Mouse (Mus musculus): Measurements from ENCODE around the gene Nhs. TPM values are rescaled to one million over a fixed set of nuclear protein-coding genes. Genes with fewer than 3 reads are reported as not detected.
"Not testable (repeated sequence)": the region's sequence is repeated elsewhere in the genome, so short reads cannot be mapped to it uniquely, and the experiment has no call there.

Gene Nhs
- total RNA-seq, 2 experiments from 2014 or later = 0.28 to 0.52 TPM

DNA sequence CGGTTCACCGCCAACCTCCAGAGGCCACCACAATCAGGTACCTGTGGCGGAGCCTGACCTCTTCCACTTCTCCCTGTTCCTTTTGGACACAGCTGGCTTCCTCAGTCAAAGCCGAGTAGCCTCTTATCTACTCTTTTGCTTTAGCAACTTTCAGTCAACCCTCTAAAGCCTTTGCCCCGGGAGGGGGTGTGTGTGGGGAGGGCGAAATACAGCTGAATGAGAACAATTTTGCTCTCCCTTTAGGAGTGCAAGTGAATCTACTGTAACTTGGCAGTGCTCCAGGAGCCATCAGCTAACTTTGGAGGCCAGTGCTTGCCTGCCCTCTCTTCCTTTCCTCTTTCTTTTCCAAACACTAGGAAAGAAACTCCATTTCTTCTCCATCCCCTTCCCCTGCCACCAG lies 197.8 kb downstream of the Nhs start:
- no peak for DNase-seq
- intact Hi-C loops (cut with DNase I) = no loop called here

DNA sequence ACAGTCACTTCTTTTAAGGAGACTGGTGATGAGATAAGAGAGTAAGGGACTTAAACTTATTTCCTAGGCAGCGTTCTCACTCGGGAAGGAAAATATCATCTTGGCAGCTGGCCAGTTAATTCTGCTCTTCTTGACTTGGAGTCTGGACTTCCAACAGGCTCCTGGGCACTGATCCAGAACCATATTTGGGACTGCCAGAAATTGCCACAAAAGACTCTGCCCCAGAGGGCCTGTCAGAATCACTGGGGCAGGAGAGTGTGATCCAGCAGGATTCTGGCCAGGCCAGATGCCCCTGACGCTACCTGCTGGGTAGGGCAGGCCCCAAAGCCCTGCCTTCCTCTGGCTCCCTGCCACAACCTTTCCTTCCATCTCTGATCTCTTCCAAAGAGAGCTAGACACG lies 198.4 kb downstream of the Nhs start:
- intact Hi-C loops (cut with DNase I) = no loop called here

DNA sequence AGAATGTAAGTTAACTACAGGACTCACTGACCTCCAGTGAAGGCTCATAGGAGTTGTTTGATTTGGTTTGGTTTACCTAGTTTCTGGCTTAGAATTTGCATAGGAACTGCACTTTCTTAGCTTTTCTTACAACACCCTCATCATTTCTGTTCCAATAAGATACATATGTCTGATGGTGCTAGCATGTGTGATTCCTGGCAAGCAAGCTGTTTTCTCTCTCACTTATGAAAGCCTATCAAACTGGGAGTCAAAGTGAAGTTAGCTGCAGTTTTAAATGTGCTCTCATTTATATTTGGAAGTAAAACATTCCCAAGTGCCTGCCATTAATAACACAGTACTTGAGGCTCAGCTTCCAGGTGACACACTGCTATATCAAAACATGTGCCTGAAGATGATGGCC lies 207.2 kb downstream of the Nhs start:
- intact Hi-C loops (cut with DNase I) = no loop called here
- no peak for DNase-seq

More for the DNA sequence above, 198.4 kb downstream of the Nhs start:
- DNase-seq = no peak

DNA sequence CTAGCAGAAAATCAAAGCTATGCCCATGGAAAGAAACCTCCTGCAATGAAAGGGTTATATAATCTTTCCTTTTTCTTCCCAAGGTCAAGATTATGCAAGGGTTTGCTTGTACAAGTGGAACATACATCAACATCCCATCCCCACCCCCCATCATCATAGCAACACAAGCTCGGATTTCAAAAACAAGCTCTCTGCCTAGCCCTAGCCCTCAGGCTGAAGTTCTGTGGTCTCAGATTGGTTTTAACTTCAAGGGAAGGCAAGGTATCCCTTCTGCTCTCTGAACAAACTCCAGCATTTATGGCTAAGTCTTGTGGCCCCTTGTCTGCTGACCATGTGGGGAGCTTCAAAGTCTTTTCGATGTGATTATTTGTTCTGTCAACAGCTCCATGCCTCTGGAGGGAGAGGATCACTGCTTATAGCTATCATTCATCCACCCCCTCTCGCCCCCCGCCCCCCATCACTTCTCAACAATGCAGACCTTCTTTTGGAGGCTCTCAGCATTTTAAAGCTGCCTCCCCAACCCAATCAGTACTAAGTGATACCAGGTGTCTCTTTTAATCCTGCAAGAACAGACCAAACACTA lies 216.3 kb downstream of the Nhs start:
- intact Hi-C loops (cut with DNase I) = no loop called here
- DNase-seq = no peak

DNA sequence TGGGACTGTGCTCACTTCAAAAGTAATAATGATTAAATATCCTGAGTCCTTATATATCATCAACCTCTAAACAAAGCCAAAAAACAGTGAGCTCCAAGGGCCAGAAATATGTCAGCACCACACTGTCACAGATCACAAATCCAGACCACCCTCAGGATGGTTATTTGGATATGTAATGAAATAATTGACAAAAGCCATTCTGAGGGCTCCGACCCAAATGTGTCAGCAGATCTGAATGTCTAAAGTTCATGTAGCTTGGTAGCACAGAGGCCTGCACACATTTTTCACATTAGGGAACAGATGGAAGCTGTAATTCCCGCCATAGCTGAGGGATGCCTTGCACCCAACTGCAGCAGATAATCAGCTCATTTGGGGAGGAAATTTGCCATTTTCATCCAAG lies 218.8 kb downstream of the Nhs start:
- DNase-seq = no peak
- intact Hi-C loops (cut with DNase I) = no loop called here

DNA sequence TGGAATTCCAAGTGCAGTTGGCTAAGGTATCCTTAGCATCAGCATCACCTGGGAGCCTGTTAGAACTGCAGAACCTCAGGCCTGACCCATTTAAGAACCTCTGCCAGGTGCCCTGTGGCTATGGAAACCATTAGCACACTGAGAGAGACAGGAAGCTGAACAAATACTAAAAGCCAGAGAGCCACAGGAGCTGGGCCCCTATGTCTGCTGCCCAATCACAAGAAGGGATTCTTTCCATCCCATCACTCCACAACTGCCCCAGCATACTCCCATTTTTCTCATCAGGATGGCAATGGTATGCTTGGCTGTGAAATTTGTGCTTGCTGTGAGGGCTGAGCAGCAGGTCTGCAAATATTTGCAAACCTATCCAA lies 232.9 kb downstream of the Nhs start:
- intact Hi-C loops (cut with DNase I) = no loop called here
- no peak for DNase-seq

DNA sequence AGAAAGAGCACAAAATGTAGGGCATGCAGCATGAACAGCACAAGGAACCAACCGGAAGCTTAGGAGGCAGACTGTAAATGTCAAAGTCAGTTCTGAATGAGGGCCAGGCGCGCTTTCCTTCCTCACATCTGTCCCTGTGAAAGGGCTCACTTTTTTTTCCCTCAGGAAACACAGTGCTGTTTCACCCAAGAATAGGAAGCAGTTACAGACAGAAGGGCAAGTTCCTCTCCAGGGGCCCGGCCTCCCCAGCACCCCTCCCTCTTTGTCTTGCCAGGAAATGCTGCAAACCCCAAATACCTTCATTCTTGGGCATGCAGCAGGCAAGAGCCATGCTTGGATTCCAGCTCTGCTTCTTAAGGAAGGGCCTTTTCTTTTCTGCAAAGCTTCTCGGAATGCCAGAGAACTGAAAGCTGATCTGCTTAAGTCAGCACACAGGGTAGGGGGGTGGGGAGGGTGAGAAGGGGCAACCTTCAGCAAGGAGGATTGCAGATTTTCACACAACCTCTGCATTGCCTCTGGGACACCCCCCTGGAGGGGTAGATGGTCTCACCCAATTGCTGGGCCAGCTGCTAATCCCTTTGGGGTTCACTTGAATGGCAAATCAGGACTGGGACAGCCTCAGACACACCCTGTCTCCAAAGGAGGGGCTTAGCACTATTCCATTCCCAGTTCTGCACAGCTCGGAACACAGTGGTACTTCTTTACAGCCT lies 233.4 kb downstream of the Nhs start:
- intact Hi-C loops (cut with DNase I) = no loop called here
- DNase-seq = peak in 1 of 2 experiments; percentile 14

DNA sequence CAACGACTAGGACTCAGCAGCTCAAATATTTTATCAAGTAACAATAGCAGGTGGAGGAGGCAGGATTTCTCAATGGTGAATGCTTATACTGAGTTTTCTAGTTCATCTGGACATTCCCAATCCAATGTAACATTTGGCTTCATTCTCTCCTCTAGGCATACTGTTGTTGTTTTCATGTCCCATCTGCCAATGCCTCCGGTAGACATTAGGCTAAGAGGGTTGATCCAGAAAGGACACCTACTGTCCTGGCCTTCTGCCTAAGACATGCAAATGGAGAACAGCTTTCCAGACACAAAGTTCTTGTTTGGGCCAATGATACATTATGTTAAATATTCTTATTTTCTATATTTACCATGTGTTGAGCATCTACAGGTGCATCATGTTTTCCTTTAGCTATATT lies 236.9 kb downstream of the Nhs start:
- no peak for DNase-seq
- intact Hi-C loops (cut with DNase I) = no loop called here

DNA sequence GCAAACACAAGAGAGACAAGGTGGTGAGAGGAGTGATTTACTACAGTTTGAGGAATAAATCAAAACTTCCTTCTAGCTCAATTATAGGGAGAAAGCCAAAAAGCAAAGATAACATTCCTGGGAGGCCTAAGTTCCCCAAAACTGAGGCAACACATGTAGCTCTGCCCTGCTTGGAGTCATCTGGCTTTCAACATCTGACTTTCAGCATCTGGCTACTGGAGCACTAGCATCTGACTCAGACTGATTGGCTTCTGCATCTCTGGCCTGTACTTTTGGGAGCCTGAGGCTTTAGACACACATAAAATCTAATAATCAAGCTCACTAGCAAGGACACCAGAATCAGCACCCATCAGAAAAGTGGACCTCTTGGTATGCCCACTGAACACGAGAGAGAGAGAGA lies 237.9 kb downstream of the Nhs start:
- DNase-seq = no peak
- intact Hi-C loops (cut with DNase I) = no loop called here

DNA sequence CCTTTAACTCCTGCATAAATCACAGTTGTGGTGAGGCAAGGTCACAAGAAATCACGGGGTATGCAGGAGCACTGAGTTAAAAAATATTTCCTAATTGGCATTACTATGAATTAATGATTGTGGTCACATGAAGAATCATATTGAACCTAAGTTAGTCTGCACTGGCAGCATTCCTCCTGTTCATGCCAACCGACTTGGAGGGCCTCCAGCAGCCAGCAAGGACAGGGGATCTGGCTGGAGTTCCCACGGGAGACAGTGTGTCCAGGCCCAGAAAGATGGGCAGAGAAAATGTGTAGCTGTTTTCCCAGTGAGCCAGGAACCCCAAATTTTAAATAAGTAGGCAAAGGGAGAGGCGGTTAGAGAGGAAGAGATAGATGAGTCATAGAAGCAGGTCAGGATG lies 249.6 kb downstream of the Nhs start:
- intact Hi-C loops (cut with DNase I) = no loop called here
- DNase-seq = no peak

DNA sequence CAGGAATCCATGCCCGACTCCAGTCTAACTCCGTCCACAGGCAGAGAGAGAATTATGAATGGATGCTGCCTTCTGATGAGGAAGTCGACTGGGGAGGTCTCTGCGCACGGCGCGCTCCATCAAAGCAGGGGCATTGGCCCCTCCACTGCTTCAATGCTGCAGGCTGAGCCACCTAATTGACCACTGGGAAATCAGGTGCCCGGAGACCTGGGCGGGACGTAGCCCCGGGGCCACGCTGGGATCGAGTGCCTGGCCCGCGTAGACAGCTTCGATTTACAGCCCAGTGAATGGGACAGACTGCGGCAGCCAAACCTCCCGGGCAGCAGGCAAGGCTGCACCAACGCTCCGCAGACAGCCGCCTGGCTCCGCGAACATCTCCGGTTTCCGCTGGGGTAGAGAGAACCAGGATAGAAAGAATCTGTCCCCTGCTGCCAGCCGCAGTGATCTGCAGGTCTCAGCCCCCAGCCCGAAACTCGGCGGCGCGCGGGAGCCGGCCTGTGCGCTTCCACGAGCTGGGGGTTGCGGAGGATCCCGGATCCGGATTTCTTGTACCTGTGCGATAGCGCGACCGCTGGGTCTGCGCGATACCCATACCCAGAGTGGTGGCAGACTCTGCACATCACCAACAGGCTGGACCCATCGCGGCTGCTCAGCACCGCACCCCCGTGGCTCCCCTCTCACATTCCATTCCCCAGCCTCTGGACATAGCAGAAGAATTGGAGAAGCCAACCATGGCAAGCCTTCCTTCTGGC lies 250.7 kb downstream of the Nhs start:
- intact Hi-C loops (cut with DNase I) = no loop called here
- DNase-seq = peak in 1 of 2 experiments; percentile 14

DNA sequence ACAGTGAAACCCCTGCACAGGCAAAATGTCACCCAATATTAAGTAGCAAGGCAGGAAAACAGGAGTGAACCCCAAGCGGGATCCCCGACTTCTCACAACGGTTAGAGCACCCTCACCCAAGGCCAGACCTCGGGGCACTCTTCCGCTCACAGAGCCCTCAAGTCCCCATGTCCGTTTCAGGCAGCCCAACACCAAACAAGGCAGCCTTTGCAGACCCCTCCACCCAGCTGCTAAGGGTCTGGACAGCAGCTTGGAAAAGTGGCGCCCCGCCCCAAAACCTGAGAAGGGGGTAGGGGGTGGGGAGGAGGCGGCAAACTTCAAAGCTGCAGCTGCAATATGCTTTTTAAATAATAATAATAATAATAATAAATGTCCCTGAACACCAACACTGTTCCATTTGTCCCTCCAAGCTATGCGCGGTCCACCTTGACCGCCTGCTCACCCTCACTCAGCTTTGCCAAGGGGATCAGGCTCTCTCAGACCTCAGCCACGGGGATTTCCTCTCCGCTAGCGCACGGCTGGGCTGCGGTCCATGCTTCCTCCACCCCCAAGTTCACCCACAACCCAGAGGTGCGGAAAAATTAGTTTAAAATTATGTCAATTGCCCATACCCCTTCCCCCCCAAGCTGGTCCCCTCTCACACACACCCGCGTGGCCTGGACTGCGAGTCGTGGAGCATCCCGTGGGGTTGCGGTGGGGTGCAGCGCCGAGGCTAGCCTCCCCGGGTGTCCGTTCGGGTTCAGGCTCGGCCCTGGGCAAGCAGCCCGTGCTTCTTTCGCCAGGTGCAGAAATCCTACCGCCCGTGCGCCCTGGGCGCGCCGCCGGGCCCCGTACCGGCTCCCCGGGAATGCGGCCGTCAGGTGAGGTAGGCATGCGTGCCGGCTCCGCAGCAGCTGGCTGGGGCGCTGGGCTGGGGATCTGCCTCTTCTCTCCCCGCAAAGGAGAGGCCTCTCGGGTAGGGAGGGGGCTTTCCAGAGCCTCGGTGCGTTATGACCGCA lies 251.6 kb downstream of the Nhs start:
- DNase-seq = no peak
- intact Hi-C loops (cut with DNase I) = no loop called here

DNA sequence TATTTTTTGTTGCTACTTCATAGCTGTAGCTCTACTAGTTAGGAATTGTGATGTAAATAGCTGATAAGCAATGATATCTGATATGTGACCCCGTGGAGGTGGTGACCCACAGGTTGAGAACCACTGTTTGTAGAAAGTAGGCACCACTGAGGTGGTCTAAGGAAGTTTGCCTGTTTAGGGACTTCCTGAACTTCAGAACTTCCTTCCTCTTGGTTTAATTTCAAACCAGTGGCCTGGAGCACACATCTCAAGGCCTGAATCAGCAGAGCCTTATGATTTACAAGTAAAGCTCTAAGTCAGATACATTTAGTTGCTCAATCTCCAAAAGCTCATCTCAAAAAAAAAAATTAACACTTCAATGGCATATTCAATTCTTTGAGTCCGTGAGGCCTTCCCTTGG lies 265.1 kb downstream of the Nhs start:
- intact Hi-C loops (cut with DNase I) = no loop called here
- DNase-seq = no peak

DNA sequence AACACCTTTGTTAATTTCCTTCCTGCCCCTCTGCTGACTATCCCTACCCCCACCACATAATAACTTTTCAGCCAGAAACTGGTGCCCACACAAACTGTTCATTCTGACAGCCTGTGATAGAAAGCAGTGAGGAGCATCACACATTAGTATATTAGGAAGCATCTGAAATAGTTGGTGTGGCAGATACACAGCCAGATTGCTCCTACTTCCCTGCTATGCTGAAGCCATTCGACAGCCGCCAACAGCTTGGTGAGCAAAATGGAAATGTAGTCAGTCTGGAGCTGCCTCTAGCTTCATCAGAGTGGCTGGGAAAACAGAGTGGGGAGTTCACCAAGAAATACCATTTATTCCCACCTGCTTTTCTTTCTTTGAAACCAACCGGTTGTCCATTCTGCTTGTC lies 275.9 kb downstream of the Nhs start:
- no peak for DNase-seq
- intact Hi-C loops (cut with DNase I) = no loop called here

DNA sequence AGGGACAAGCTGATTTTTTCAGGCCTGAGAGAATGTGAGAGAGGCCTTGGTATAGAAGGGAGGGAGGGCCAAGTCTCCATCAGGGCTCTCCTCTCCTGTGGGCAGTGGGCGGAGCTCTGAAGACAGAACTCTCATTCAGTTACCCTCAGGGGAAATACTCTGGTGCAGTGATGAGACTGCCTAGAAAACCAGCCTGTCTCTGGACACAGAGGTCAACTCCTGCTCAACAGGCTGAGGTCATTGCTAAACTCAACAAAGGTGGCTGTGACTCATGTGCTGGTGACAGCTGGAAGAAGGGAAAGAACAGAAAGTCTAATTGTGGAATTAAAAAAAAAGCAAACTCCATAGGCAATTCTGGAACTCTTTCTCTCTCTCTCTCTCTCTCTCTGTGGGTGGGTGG lies 282.4 kb downstream of the Nhs start:
- intact Hi-C loops (cut with DNase I) = loop anchor here (10.0 kb wide), 1 partner anchor 578 kb away; no protein-coding TSS in a partner anchor
- no peak for DNase-seq

DNA sequence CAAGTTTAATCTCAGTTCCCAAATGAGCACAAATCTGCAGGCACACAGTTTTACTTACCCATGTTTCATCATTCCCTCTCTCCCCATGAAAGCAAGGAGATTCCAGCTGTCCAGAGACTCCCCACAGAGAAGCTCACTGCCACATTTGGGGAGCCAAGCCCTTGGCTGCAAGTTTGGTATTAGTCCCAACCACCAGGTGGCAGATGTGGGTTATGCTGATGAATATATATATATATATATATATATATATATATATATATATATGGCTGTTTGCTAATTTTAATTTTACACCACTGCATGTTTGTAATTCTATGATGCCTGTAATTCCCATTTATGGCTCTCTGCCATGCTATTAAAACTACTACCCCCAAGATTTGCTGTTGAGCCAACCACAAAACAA lies 286.0 kb downstream of the Nhs start:
- DNase-seq = no peak
- intact Hi-C loops (cut with DNase I) = loop anchor here (10.0 kb wide), 1 partner anchor 581 kb away; no protein-coding TSS in a partner anchor

DNA sequence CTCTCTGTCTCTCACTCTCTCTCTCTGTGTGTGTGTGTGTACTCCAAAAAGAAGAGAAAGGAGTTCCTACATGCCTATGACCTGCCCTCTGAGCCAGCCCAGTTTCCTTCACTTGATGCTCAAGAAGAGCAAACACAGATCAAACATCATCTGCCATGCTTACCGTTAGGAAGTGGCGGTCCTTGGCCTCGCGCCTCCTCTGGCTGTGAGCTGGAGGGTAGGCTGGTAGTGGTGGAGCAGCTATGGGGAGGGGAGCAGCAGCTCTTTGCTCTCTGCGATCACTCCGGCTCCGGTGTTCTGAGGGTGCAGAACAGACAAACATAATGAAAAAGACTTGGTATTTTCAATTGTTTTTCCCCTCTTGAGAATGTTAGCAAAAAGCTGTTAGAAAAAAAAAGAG lies 288.2 kb downstream of the Nhs start:
- intact Hi-C loops (cut with DNase I) = loop anchor here (10.0 kb wide), 1 partner anchor 583 kb away; no protein-coding TSS in a partner anchor
- DNase-seq = no peak

DNA sequence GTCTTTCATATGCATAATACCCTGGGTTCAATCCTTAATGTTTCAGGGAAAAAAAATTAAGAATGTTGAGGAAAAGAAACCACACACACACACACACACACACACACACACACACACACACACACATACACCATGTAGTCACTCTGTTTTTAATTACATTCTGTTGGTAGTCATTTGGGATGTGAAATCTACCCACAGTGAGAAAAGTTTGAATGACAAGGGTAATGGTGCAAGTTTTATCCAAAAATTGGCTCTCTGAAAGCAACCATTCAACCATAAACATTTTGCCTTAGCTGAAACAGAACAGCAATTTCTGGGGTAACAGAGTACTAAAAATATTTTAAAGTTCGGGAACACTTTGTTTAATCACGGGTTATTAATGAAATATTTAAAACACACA lies 303.9 kb downstream of the Nhs start:
- intact Hi-C loops (cut with DNase I) = no loop called here
- DNase-seq = no peak

DNA sequence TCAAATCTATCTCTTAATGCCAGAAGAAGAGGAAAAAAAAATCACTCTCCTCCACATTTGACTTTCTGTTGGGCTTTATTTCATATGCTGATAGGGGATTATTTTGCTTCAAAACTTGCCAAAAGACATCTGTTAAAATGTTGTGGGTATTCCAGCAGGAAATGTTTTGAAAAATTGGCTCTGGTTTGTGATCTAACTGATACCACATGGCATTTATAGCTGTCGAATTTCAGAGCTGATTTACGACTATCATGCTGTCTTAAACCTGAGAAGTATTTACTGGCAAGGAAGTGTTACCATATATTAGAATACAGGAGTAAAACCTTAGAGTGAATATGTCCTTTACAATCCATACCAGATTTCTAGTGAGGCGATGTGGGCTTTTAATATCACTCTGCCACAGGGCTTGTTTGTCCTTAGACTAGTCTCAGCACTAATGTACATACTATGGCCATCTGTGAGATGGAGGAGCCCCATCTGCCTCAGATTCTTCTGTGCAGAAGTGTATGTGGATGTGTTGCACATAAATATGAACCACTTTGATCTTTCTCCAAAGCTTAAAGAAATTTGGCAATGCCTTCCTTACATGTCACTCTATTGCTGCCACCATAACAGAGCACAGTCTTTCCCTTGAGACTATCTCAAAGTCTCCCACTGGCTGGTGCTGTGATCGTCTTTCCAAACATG lies 305.8 kb downstream of the Nhs start:
- intact Hi-C loops (cut with DNase I) = no loop called here
- DNase-seq = no peak

DNA sequence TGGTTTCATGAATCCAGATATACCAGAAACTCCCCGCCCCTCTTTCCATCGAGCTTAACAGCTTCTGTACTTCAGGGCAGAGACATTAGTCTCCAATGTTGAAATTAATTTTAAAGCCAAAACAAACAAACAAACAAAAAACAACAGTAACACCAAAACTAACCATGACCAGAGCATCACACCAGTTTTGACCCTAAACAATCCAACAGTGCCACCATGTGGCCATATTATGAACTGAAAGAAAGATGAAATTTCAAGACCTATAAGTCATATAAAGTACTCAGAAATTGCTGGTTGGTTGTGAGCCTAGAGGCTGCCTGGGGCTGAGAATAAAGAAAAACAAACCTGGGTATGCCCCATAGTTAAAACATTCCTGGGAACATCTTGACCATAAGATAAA lies 333.3 kb downstream of the Nhs start:
- intact Hi-C loops (cut with DNase I) = loop anchor here (2.0 to 5.0 kb wide), 2 partner anchors 34 to 427 kb away; no protein-coding TSS in a partner anchor
- not testable (repeated sequence) for DNase-seq
